Mouse (Mus musculus) C2C12 (cell line): ENCODE results near the gene Ranbp3.

ENCODE experiments used
- CTCF ChIP-seq: IDR thresholded peaks from one replicate; pipeline ENCODE4 v1.5.1; 2011; ENCODE audit not compliant: control insufficient read depth, insufficient read depth, insufficient read length
- USF1 ChIP-seq: IDR thresholded peaks from one replicate; pipeline ENCODE4 v1.6.1; 2011; ENCODE audit warnings: low read depth, mild to moderate bottlenecking, control low read depth, moderate library complexity

- TF ChIP-seq CTCF, result no peak
- no peak for TF ChIP-seq USF1
Observed at GRCm38 (mm10) chr17:56729656-56730055, 56.6 kb downstream of the Ranbp3 start.
